In genomic region chr6:120614526-120614925, GRCm38 (mm10) we compare ENCODE assay signal across 20 mouse cellular contexts. TPM values are rescaled to one million over a fixed set of nuclear protein-coding genes. Genes with fewer than 3 reads are reported as not detected.
DNase-seq lines count a peak whose midpoint lies in the region; ATAC-seq and TF ChIP-seq lines count a peak whose summit lies in the region.
"Had no signal": no experiment of that assay in that cellular context is flagged by ENCODE, and none has a peak within 500 bp of the region (broad histone marks: within the 10 kb centered on the region; RNA-seq: fewer than 3 reads in every experiment).

No protein-coding gene starts in this region.

- H3K4me1 ChIP-seq in kidney, embryonic 15.5 days, result peaks cover 13% of the 10 kb centered on the region; the same call in 1 of the 2 replicates
- H3K4me1 ChIP-seq in liver, adult 2 months (ENCODE audit: control insufficient read depth, insufficient read depth, low read length), result no peaks in the 10 kb centered on the region
- peaks cover 25% of the 10 kb centered on the region for H3K4me1 ChIP-seq in liver, embryonic 11.5 days (replicated peaks; ENCODE audit: control insufficient read depth, insufficient read depth, low read length)
- H3K4me1 ChIP-seq: forebrain, embryonic 13.5 days had no signal

- H3K27me3 ChIP-seq in kidney, embryonic 15.5 days, result no peaks in the 10 kb centered on the region
- no peaks in the 10 kb centered on the region for H3K27me3 ChIP-seq in liver, adult 2 months (ENCODE audit: control insufficient read depth, insufficient read depth, low read length)
- H3K27me3 ChIP-seq in liver, embryonic 11.5 days (replicated peaks; ENCODE audit: control insufficient read depth, insufficient read depth, low read length), result no peaks in the 10 kb centered on the region
- H3K27me3 ChIP-seq: heart, embryonic 12.5 days had no signal

- H3K79me2 ChIP-seq in liver, adult 2 months (ENCODE audit: control insufficient read depth, insufficient read depth, low read length), result no peaks in the 10 kb centered on the region

- no peak overlapping the region for H3K27ac ChIP-seq in kidney, embryonic 15.5 days
- H3K27ac ChIP-seq in liver, adult 2 months (replicated peaks; ENCODE audit: insufficient read depth, low read depth, low read length), result no peak overlapping the region
- H3K27ac ChIP-seq in liver, embryonic 11.5 days (ENCODE audit: low read depth, low read length), result no peak overlapping the region
- H3K27ac ChIP-seq: embryonic facial prominence, embryonic 10.5 days; forebrain, embryonic 13.5 days; gastrocnemius, adult 2 months had no signal

- H3K4me2 ChIP-seq in kidney, embryonic 15.5 days, result no peak overlapping the region
- H3K4me2 ChIP-seq in liver, embryonic 11.5 days, result no peak overlapping the region
- H3K4me2 ChIP-seq: forebrain, embryonic 13.5 days; heart, embryonic 12.5 days had no signal

- no peak overlapping the region for H3K4me3 ChIP-seq in kidney, embryonic 15.5 days (replicated peaks)
- H3K4me3 ChIP-seq in liver, adult 2 months (ENCODE audit: insufficient read depth, low read depth, low read length), result no peak overlapping the region
- H3K4me3 ChIP-seq in liver, embryonic 11.5 days (ENCODE audit: low read depth, low read length), result no peak overlapping the region
- H3K4me3 ChIP-seq: embryonic facial prominence, embryonic 10.5 days; forebrain, embryonic 13.5 days; gastrocnemius, adult 2 months; heart, embryonic 12.5 days had no signal

- no peak for TF ChIP-seq CTCF in liver, adult 2 months (IDR thresholded peaks at IDR 0.05; ENCODE audit: low read depth, low read length)

- no peaks in the 10 kb centered on the region for H3K9me3 ChIP-seq in kidney, embryonic 15.5 days (replicated peaks)
- H3K9me3 ChIP-seq in liver, embryonic 11.5 days (ENCODE audit: control insufficient read depth, low read length), result no peaks in the 10 kb centered on the region
- H3K9me3 ChIP-seq: embryonic facial prominence, embryonic 10.5 days; forebrain, embryonic 13.5 days; G1E; heart, embryonic 12.5 days had no signal

- no peak overlapping the region for H3K9ac ChIP-seq in kidney, embryonic 15.5 days
- no peak overlapping the region for H3K9ac ChIP-seq in liver, adult 2 months (ENCODE audit: low read depth, low read length)
- H3K9ac ChIP-seq in liver, embryonic 11.5 days (ENCODE audit: low read depth, low read length), result no peak overlapping the region
- H3K9ac ChIP-seq: forebrain, embryonic 13.5 days; forebrain, postnatal 0 days; heart, embryonic 12.5 days had no signal

- DNase-seq in kidney, adult 11 months, result peak; percentile 54
- peak; percentile 78 for DNase-seq in liver, adult 2 months (ENCODE audit: extremely low read depth, low read depth, low spot score)
- no peak for DNase-seq in liver, embryonic 11.5 days (ENCODE audit: low spot score)
- peak; percentile 17 for DNase-seq in kidney, postnatal 10 days
- no peak for DNase-seq in Muller cell, postnatal 12 days (ENCODE audit: inconsistent ontology term)
- DNase-seq in frontal cortex, postnatal 25 days (ENCODE audit: low spot score in 2 of 2), result no peak
- DNase-seq: adrenal gland, postnatal 14 days; B cell, adult 2 months; cerebellum, adult 11-12 months; cerebellum, adult 9-11 months; forebrain, postnatal 0 days; gastrocnemius, adult 2 months; gastrocnemius, postnatal 25 days had no signal

- TF ChIP-seq POLR2A in liver, adult 2 months (IDR thresholded peaks at IDR 0.05; ENCODE audit: extremely low read depth, insufficient read depth, low read length), result no peak

- H3K36me3 ChIP-seq in kidney, embryonic 15.5 days, result no peaks in the 10 kb centered on the region
- no peaks in the 10 kb centered on the region for H3K36me3 ChIP-seq in liver, adult 2 months (ENCODE audit: control insufficient read depth, insufficient read depth, low read length)
- no peaks in the 10 kb centered on the region for H3K36me3 ChIP-seq in liver, embryonic 11.5 days (ENCODE audit: control insufficient read depth, insufficient read depth, low read length)
- H3K36me3 ChIP-seq: embryonic facial prominence, embryonic 10.5 days; G1E; heart, embryonic 12.5 days had no signal

- ATAC-seq in kidney, embryonic 15.5 days (replicated peaks; ENCODE audit: low FRiP score), result no peak
- ATAC-seq in liver, embryonic 11.5 days (replicated peaks; ENCODE audit: low FRiP score), result no peak
- ATAC-seq: CD4-positive, CD25-positive, alpha-beta regulatory T cell, adult 4 months; forebrain, embryonic 13.5 days; forebrain, postnatal 0 days; hindbrain, embryonic 16.5 days had no signal

- 89% methylated on average over 3 of the region's 3 CpGs for WGBS in kidney, embryonic 15.5 days
- WGBS in liver, adult 2 months, result 31% methylated on average over 3 of the region's 3 CpGs
- WGBS in liver, embryonic 11.5 days, result 85% methylated on average over 3 of the region's 3 CpGs

RNA-seq across cellular contexts. Expression of gene Cecr2, which starts 51.6 kb away (rescaled TPM):
- polyA plus RNA-seq in kidney, embryonic 15.5 days (2015; fragmentation: Nextera tagmentation; extraction: Ambion mirVana), result 5.9 and 6.7 TPM in 2 replicates
- 9.3 and 12.3 TPM in 2 replicates for total RNA-seq in liver, adult 2 months (2014; rRNA removed)
- polyA plus RNA-seq in liver, adult 2 months (2012; rRNA removed), result 4.3 and 5.1 TPM in 2 replicates
- polyA plus RNA-seq in liver, embryonic 11.5 days (2014; fragmentation: Nextera tagmentation; extraction: Ambion mirVana), result 11.9 and 13.3 TPM in 2 replicates

Comparison
In these comparisons a context has a peak if more than half of its experiments do, and no peak if none do; other contexts are left out.
1. DNase-seq: peak in kidney, adult 11 months (single experiment), liver, adult 2 months (single experiment) and kidney, postnatal 10 days (single experiment); none in liver, embryonic 11.5 days (single experiment), Muller cell, postnatal 12 days (single experiment) and frontal cortex, postnatal 25 days (0 of 2).